Mouse (Mus musculus) ES-Bruce4 (cell line): Measurements from ENCODE around the gene Klhdc10.

Source experiments
- CTCF ChIP-seq: IDR thresholded peaks from one replicate; pipeline ENCODE4 v1.8.1; 2011; ENCODE audit warnings: low read depth, low read length
- EP300 ChIP-seq: IDR thresholded peaks from 2 replicates; pipeline ENCODE4 v1.6.1; 2011; ENCODE audit warnings: low read depth, low read length; ENCODE audit not compliant: insufficient read depth
- POLR2A ChIP-seq: IDR thresholded peaks from one replicate; pipeline ENCODE4 v1.8.1; 2011; ENCODE audit warnings: low read length; ENCODE audit not compliant: insufficient read depth

DNA sequence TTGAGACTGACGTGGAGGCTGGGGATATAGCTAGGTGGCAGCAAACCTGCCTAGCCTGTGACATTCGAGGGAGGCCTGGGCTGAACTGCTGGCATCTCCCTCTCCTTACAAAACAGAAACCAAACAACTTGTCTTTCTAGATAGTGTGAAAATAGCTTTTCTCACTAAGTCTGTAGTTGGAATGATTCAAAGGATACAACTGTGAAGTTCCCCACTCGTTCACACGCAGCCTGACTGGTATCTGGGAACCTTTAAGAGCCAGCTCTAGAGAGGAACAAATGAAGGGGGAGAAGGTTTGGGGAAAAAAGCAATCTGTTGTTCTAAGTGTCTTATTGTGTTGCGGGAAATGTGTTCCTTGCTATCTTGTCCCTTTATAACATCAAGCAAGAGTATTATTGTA is 57.0 kb downstream of the Klhdc10 start:
- TF ChIP-seq CTCF (no peak), POLR2A (no peak), EP300 (no peak)
